Mouse (Mus musculus): Measurements from ENCODE around the gene Cdkl4.
"Not testable (repeated sequence)": the region's sequence is repeated elsewhere in the genome, so short reads cannot be mapped to it uniquely, and the experiment has no call there.

The Cdkl4 gene

GRCm38 (mm10) chr17:80553318-80554270 is 24.0 kb downstream of the Cdkl4 start:
- Histone ChIP-seq H3K27me3 (ENCODE audit: control insufficient read depth, insufficient read depth, low read length, poor library complexity, severe bottlenecking) (no peaks in the 10 kb centered on the region), H3K36me3 (ENCODE audit: control insufficient read depth, insufficient read depth, low read length, poor library complexity, severe bottlenecking) (no peaks in the 10 kb centered on the region)
- peak; percentile 85 for DNase-seq (ENCODE audit: low read depth, low spot score)

- DNase-seq (ENCODE audit: low read depth, low spot score) = no peak
- Histone ChIP-seq H3K27me3 (ENCODE audit: control insufficient read depth, insufficient read depth, low read length, poor library complexity, severe bottlenecking) (no peaks in the 10 kb centered on the region), H3K36me3 (ENCODE audit: control insufficient read depth, insufficient read depth, low read length, poor library complexity, severe bottlenecking) (no peaks in the 10 kb centered on the region)
Measured at GRCm38 (mm10) chr17:80552653-80553052, 25.0 kb downstream of the Cdkl4 start.

DNA sequence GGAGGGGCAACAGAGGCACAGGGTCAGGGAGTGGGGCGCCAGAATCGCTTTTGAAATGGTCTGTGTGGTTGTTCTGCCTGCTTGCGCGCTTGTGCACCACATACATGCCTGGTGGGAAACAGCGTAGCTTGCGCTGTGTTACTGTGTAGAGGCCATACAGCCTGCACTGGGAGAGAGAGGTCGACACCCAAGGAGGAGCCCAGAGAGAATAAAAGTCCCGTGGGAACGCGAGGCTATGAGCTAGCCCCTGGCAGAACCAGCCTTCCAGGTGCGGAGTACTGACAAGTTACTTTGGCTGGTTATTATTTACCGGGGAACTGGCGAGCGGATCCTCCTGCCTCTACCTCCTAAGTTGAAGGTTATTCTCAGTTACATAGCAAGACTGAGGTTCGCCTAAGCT is 26.6 kb downstream of the Cdkl4 start:
- no peak for DNase-seq (ENCODE audit: low read depth, low spot score)
- Histone ChIP-seq H3K36me3 (ENCODE audit: control insufficient read depth, insufficient read depth, low read length, poor library complexity, severe bottlenecking) (no peaks in the 10 kb centered on the region), H3K27me3 (ENCODE audit: control insufficient read depth, insufficient read depth, low read length, poor library complexity, severe bottlenecking) (no peaks in the 10 kb centered on the region)

GRCm38 (mm10) chr17:80546846-80547245 is 30.8 kb downstream of the Cdkl4 start:
- H3K36me3 ChIP-seq (ENCODE audit: control insufficient read depth, insufficient read depth, low read length, poor library complexity, severe bottlenecking) = no peaks in the 10 kb centered on the region
- no peaks in the 10 kb centered on the region for H3K27me3 ChIP-seq (ENCODE audit: control insufficient read depth, insufficient read depth, low read length, poor library complexity, severe bottlenecking)
- DNase-seq (ENCODE audit: low read depth, low spot score) = no peak

GRCm38 (mm10) chr17:80546227-80546626 is 31.4 kb downstream of the Cdkl4 start:
- no peaks in the 10 kb centered on the region for H3K36me3 ChIP-seq (ENCODE audit: control insufficient read depth, insufficient read depth, low read length, poor library complexity, severe bottlenecking)
- DNase-seq (ENCODE audit: low read depth, low spot score) = no peak
- no peaks in the 10 kb centered on the region for H3K27me3 ChIP-seq (ENCODE audit: control insufficient read depth, insufficient read depth, low read length, poor library complexity, severe bottlenecking)

- Histone ChIP-seq H3K36me3 (ENCODE audit: control insufficient read depth, insufficient read depth, low read length, poor library complexity, severe bottlenecking) (no peaks in the 10 kb centered on the region), H3K27me3 (ENCODE audit: control insufficient read depth, insufficient read depth, low read length, poor library complexity, severe bottlenecking) (no peaks in the 10 kb centered on the region)
- DNase-seq (ENCODE audit: low read depth, low spot score) = no peak
Measured at GRCm38 (mm10) chr17:80543646-80544045, 34.0 kb downstream of the Cdkl4 start.

- no peak for DNase-seq (ENCODE audit: low read depth, low spot score)
- Histone ChIP-seq H3K36me3 (ENCODE audit: control insufficient read depth, insufficient read depth, low read length, poor library complexity, severe bottlenecking) (no peaks in the 10 kb centered on the region), H3K27me3 (ENCODE audit: control insufficient read depth, insufficient read depth, low read length, poor library complexity, severe bottlenecking) (no peaks in the 10 kb centered on the region)
Measured at GRCm38 (mm10) chr17:80537136-80537535, 40.5 kb downstream of the Cdkl4 start.

DNA sequence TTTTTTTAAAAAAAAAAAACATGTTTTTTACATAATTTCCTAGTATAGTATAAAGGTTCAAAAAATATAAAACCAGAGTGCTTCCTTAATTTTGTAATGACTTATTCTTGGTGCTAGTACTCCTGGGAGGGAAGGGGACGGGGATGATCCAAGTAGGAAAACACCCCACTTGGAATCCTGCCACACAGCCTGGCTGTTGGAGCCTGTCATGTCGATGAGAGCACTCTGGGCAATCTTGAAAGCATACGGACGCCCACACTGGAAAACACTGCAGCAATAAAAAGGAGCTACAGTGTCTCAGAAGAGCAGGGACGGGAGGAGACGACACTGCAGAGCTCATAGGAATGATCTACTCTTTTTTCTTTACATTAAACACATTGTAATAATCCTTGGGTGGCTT is 42.0 kb downstream of the Cdkl4 start:
- no peak for DNase-seq (ENCODE audit: low read depth, low spot score)
- H3K36me3 ChIP-seq (ENCODE audit: control insufficient read depth, insufficient read depth, low read length, poor library complexity, severe bottlenecking) = no peaks in the 10 kb centered on the region
- H3K27me3 ChIP-seq (ENCODE audit: control insufficient read depth, insufficient read depth, low read length, poor library complexity, severe bottlenecking) = no peaks in the 10 kb centered on the region

- H3K27me3 ChIP-seq (ENCODE audit: control insufficient read depth, insufficient read depth, low read length, poor library complexity, severe bottlenecking); H3K36me3 ChIP-seq (ENCODE audit: control insufficient read depth, insufficient read depth, low read length, poor library complexity, severe bottlenecking); DNase-seq (ENCODE audit: low read depth, low spot score): not testable (repeated sequence)
Measured at GRCm38 (mm10) chr17:80531351-80531750, 46.3 kb downstream of the Cdkl4 start.

DNA sequence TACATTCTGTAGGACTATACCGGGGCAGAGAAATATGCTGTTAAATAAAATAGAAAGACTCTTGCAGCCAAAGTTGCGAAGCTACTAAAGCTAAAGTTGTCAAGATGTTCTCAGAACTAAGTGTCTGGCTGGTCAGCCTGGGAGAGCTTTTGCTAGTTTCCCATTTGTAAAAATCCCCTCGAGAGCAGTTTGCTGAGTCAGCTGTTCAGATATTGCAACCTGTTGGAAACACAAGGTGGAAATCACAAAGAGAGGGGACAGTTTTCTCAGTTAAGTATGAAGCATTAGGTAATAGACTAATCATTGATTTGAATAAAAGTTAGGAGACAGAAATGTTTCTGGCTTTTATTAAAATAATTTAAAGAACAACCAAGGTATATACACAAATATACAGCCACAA is 54.4 kb downstream of the Cdkl4 start:
- Histone ChIP-seq H3K27me3 (ENCODE audit: control insufficient read depth, insufficient read depth, low read length, poor library complexity, severe bottlenecking) (no peaks in the 10 kb centered on the region), H3K36me3 (ENCODE audit: control insufficient read depth, insufficient read depth, low read length, poor library complexity, severe bottlenecking) (no peaks in the 10 kb centered on the region)
- no peak for DNase-seq (ENCODE audit: low read depth, low spot score)

DNA sequence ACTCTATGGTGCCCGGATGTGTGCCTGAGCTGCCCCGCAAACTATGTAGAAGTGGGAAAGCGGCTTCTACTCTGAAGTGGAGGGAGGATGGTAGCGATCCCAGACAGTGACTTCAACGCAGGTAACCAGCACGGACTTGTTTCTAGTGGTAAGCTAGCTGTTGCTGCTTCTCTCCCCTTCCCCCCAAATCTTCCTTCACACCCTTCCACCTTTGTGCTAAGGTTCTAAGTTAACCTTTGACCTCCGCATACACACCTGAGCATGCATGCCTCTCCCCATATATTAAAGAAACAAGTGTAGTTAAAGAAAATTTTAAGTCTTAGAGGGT is 55.4 kb downstream of the Cdkl4 start:
- H3K27me3 ChIP-seq (ENCODE audit: control insufficient read depth, insufficient read depth, low read length, poor library complexity, severe bottlenecking) = no peaks in the 10 kb centered on the region
- H3K36me3 ChIP-seq (ENCODE audit: control insufficient read depth, insufficient read depth, low read length, poor library complexity, severe bottlenecking) = no peaks in the 10 kb centered on the region
- DNase-seq (ENCODE audit: low read depth, low spot score) = no peak

DNA sequence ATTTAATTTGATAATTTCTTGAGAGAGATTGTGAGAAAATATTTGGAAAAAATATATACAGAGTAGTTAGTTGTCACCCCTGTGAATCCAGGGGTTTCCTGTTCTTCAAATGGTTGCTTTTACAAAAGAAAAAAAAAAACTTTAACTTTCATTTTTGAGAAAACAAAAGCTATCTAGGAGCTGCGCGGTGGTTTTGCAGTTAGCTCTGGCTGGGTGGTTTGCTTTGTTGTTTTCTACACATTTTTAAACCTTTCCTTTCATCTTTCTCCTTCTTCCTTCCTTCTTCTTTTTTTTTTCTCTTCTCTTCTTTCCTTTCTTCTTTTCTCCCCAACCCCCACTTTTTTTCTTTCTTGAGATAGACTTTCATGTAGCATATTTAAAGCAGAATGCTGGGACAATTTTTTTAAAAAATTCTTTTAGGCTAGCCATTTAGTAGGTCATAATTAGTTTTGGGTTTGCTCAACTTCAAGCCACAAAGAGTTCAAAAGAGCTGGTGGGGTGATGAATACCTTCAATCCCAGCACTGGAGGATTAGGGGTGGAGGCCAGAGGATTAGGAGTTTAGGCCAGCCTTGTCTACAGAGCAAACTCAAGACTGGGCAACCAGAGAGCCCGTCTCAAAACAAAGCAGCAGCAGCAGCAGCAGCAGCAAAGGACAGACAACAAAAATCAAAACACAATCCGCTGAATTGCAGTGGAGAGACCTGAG is 55.9 kb downstream of the Cdkl4 start:
- H3K36me3 ChIP-seq (ENCODE audit: control insufficient read depth, insufficient read depth, low read length, poor library complexity, severe bottlenecking) = no peaks in the 10 kb centered on the region
- H3K27me3 ChIP-seq (ENCODE audit: control insufficient read depth, insufficient read depth, low read length, poor library complexity, severe bottlenecking) = no peaks in the 10 kb centered on the region
- no peak for DNase-seq (ENCODE audit: low read depth, low spot score)

GRCm38 (mm10) chr17:80520537-80520936 is 57.1 kb downstream of the Cdkl4 start:
- DNase-seq (ENCODE audit: low read depth, low spot score) = no peak
- Histone ChIP-seq H3K36me3 (ENCODE audit: control insufficient read depth, insufficient read depth, low read length, poor library complexity, severe bottlenecking) (no peaks in the 10 kb centered on the region), H3K27me3 (ENCODE audit: control insufficient read depth, insufficient read depth, low read length, poor library complexity, severe bottlenecking) (no peaks in the 10 kb centered on the region)

DNA sequence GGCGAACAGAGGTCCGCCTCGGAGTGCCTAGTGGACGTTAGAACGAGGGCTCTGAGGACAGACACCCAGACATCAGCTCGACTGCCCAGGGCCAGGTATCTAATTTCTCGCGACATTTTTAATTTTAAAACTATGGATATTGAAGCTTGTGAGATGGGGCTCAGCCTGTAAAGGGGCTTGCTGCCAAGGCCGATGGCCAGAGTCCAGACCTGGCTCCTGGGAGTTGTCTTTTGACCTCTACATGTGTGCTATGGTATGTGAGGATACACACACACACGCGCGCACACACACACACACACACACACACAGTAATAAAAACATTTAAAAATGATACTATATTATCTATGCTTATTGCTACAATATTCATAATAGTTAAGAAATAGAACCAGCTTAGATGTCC is 58.8 kb downstream of the Cdkl4 start:
- DNase-seq (ENCODE audit: low read depth, low spot score) = no peak
- no peaks in the 10 kb centered on the region for H3K36me3 ChIP-seq (ENCODE audit: control insufficient read depth, insufficient read depth, low read length, poor library complexity, severe bottlenecking)
- no peaks in the 10 kb centered on the region for H3K27me3 ChIP-seq (ENCODE audit: control insufficient read depth, insufficient read depth, low read length, poor library complexity, severe bottlenecking)

DNA sequence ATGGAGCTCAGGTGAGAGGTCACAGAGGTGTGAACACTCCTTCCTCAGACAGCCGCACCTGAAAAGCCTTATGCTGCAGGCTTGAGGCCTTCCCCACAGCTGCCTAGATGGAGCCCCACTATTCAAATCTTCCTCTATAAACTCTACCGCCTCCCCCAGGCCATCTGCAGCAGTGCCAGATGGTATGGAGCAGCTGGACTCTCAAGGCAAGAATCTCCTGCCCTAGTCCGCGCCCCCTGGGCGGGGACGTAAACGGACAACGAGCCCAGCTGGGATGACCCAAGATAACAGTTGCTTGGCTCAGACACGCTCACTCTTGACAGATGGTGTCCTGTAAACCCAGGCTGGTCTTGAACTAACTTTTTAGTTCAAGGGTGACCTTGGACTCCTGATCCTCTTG is 60.4 kb downstream of the Cdkl4 start:
- Histone ChIP-seq H3K36me3 (ENCODE audit: control insufficient read depth, insufficient read depth, low read length, poor library complexity, severe bottlenecking) (no peaks in the 10 kb centered on the region), H3K27me3 (ENCODE audit: control insufficient read depth, insufficient read depth, low read length, poor library complexity, severe bottlenecking) (no peaks in the 10 kb centered on the region)
- DNase-seq (ENCODE audit: low read depth, low spot score) = no peak

Data from splenic B cell, adult 2 months (primary cell).